Mouse (Mus musculus) layer of hippocampus, postnatal 14 days (tissue): ENCODE measurements around the gene Trim56. TPM values are rescaled to one million over a fixed set of nuclear protein-coding genes. Genes with fewer than 3 reads are reported as not detected.
A peak's percentile ranks its signal among the peaks of the same experiment; 100 is the strongest.

ENCODE experiments used
- DNase-seq, 2 experiments: peaks; one replicate each; pipeline ENCODE4 v3.0.0; 2021 to 2022; ENCODE audit warnings: low spot score in 2 of 2, mixed read lengths in 1 of 2
- total RNA-seq, 2 experiments: library from RNA; stranded (reverse); gene quantifications; 2 replicates each; pipeline ENCODE4 v1.2.3; 2021

Gene Trim56
- total RNA-seq, 2 experiments from 2014 or later, result 5.2 to 5.9 TPM

DNA sequence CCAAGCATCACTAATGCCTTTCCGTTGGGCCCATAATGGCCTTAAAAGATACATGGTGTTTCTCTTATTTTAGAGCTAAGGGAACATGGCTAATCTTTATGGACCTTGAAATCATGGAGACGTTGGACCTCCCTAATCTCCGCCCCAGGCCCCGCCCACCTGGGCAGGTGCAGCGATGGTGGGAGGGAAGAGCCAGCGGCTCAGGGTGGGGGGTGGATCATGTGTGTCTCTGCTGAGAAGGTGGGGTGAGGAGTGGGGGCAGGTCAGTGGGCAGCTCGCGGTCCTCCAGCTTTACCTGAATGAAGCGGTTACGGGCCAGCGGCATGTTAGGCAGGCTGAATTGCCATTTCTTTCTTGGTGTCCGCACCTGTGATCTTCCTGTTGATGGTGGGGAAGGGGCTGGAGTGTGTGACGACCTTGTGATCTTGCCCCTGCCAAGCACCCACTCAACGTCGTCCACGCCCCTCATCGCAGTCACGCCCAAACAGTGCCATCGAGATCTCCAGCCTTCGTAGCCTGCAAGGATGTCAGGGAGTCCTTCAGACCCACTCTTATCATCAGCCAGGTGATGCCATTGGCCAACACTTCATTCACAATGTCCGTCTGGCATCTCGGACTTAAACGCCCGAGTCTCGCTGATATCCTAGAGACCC, 5.9 kb downstream of the Trim56 start:
- DNase-seq, result no peak

DNA sequence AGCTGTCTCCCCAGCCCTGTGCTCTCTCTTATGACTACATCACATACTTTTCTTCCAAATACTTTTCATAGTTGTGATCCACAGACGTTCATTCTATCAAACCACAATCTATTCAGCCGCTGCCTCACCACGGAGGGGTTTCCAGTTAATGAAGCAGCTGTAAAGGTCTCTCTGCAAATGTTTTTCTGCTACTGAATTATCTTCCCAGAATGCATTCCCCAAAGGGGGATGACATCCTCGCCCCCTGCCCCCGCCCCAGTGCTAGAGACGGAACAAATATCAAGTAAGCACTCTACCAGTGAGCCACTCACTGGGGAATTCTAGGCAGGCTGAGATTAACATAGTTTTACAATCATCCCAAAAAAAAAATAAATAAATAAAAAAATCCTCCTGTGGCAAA, 7.9 kb downstream of the Trim56 start:
- DNase-seq, result no peak

- no peak for DNase-seq
Observed at GRCm38 (mm10) chr5:137107670-137108069, 8.3 kb downstream of the Trim56 start.

DNA sequence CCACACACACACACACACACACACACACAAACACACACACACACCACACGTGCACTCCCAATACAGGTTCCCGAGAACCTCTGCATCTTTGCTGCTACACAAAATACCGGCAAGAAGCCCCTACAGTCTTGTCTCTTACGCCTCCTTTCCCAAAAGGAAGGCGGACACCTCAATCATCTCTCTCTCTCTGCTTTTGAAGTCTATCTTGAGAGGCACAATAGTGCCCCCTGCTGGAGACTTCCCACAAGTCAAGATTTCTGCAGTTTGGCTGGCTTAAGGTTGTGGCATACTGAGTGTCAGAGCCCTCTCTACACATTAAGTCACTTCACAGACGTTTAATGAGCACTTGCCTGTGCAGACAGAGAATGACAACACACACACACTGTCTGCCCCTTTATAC, 9.0 kb downstream of the Trim56 start:
- DNase-seq, result peak; percentile 82 to 86

- DNase-seq, result no peak
Observed at GRCm38 (mm10) chr5:137106434-137106833, 9.6 kb downstream of the Trim56 start.

GRCm38 (mm10) chr5:137103969-137104368, 12.0 kb downstream of the Trim56 start:
- DNase-seq, result no peak

- peak; percentile 32 to 39 for DNase-seq
Observed at GRCm38 (mm10) chr5:137102575-137103522, 13.2 kb downstream of the Trim56 start.

- DNase-seq, result no peak
Observed at GRCm38 (mm10) chr5:137102078-137102477, 13.9 kb downstream of the Trim56 start.

DNA sequence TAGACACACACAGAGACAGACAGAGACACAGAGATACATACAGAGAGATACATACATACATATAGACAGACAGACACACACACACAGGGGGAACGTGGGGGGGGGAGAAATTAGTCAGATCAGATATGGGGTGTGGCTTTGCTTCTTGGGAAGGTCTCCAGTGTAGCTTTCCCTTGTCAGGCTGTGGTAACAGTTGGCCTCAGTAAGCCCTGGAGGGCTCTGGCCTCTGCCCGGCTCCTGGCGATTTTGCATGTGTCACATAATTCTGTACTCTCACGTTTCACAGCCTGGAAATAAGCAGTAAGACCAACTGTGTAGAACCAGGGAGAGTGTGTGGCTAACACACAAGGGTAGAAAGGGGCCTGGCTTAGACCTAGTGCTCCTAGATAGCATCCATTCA, 15.3 kb downstream of the Trim56 start:
- no peak for DNase-seq

DNA sequence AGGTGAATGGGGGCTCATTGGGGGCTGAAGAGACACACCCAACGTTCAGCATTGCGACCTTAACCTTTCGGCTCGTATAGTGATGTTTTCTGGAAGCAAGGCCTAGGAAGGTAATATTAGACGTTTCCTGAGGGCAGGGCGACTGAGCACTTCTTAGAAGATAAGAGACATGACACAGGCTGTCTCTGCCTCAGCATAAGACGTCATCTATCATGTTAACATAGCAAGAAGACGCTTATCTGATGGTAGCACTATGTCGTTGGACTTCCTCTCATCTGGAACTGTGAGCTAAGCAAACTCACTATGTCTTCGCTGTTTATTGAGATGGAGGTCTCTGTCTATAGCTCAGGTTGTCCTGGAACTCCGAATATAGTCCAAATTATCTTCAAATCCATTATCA, 17.6 kb downstream of the Trim56 start:
- DNase-seq, result no peak

GRCm38 (mm10) chr5:137096037-137096436, 20.0 kb downstream of the Trim56 start:
- DNase-seq, result no peak

DNA sequence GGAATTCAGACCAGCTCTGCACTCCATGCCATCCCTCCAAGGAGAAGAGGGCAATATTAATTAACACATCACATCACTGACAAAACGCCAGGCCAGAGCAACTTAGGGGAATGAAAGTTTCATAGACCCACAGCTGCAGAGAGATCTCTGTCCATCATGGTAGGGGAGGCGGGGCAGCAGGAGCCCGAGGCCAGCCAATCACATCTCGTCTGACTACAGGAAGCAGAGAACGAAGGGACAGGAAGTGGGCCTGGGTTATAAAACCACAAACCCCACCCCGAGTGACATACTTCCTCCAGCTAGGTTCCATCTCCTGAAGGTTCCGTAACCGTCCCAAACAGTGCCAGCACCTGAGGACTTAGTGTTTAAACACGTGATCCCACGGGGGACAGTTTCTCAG, 20.9 kb downstream of the Trim56 start:
- DNase-seq, result no peak

DNA sequence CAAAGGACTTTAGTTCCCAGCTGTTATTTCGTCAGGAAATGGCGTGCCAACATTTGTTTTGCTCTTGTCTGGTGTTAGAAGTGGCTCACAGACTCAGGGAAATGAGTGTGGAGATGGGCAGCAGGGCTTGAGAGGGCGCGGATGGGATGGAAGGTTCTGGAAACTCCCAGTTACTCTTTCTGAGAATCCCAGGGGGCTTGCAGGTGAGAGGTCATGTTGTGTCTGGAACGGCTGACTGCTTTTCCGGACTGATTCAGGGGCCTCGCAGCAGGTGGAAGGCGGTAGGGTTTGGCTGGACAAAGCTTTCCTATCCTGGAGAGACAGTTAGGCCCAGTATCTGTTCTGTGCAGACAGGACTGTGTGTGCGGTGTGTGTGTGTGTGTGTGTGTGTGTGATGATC, 22.3 kb downstream of the Trim56 start:
- DNase-seq, result no peak

GRCm38 (mm10) chr5:137091560-137091959, 24.4 kb downstream of the Trim56 start:
- DNase-seq, result no peak

DNA sequence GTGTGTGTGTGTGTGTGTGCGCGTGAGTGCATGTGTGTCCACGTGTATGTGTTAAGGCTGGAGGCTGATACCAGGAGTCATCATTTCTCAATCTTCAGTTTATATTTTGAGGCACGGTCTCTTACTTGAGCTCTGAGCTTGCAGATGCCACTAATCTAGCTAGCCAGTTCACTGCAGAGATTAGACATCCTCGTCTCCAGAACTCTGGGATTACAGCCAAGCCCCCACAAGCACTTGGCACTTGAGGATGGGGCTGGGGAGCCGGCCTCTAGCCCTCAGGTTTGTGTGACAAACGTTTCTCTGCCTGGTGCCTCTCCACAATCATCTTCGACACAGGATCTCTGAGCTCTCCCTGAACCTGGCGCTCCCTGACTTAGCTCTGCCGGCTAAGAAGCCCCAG, 25.1 kb downstream of the Trim56 start:
- DNase-seq, result no peak

- no peak for DNase-seq
Observed at GRCm38 (mm10) chr5:137087410-137087809, 28.6 kb downstream of the Trim56 start.

DNA sequence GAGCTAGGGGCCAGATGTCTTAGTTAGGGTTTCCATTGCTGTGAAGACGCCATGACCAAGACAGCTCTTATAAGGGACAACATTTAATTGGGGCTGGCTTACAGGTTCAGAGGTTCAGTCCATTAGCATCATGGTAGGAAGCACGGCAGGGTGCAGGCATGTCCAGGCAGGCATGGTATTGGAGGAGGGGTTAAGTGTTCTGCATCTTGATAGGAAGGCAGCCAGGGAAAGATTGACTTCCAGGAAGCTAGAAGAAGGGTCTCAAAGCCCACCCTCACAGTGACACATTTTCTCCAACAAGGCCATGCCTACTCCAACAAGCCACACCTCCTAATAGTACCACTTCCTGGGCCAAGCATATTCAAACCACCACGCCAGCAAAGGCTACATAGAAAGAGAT, 30.3 kb downstream of the Trim56 start:
- DNase-seq, result no peak

- no peak for DNase-seq
Observed at GRCm38 (mm10) chr5:137085021-137085420, 31.0 kb downstream of the Trim56 start.

- no peak for DNase-seq
Observed at GRCm38 (mm10) chr5:137083051-137083450, 33.0 kb downstream of the Trim56 start.

GRCm38 (mm10) chr5:137079849-137080248, 36.2 kb downstream of the Trim56 start:
- DNase-seq, result no peak

DNA sequence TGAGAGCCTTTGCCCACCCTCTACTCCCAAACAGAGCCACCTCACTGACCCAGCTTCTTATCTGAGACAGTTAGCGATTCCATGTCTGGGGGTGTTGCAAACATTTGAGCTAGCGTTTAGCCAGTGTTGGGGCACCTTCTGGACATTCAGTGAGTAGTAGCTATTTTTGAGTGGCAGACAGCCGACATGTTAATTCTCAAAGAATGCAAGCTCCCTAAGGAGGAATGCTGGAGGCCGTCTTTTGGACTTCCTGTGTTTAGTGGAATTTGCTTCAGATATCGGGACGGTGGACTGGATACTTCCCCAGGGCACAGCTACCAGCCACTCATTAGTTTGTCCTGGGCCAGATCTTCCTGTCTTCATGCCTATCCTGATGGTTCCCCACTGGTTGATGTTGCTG, 37.4 kb downstream of the Trim56 start:
- no peak for DNase-seq

DNA sequence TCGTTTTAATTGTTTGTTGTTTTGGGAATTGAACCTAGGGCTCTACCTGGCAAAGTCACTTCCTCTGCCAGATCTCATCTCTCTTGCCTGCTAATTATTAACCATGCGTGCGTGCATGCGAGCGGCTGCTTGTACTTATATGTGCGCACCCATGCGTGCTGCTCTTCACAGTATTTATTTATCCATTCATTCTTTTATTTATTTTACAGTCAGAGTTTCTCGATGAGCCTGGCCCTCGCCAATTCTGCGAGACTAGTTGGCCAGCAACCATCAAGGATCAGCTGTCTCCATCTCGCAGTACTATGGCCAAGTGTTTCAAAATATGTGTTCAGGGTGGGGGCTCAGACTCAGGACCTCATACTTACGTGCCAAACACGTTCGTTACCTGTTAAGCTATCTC, 38.0 kb downstream of the Trim56 start:
- no peak for DNase-seq

- DNase-seq, result no peak
Observed at GRCm38 (mm10) chr5:137077187-137077586, 38.8 kb downstream of the Trim56 start.
